21 mouse cellular contexts compared by ENCODE assay signal in the genomic region with DNA sequence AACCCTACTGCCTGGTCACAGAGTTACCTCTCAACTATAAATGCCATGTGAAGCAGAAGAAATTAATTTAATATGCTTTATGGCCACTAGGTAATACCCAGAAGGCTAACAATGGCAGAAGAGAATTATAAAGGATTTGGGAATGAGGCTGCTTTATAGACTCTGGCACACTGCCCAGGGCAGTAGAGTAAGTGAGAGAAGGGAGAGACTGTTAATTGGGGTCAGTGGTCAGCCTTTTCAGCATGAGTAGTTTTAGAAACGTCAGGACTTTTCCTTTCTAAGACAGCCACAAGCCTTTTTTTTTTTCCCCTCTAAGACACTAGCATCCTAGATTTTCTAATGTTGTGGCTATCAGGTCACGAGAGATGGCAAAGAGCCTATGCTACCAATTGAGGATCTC.
DNase-seq lines count a peak whose midpoint lies in the region; ATAC-seq and TF ChIP-seq lines count a peak whose summit lies in the region.
"Had no signal": no experiment of that assay in that cellular context is flagged by ENCODE, and none has a peak within 500 bp of the region (broad histone marks: within the 10 kb centered on the region; RNA-seq: fewer than 3 reads in every experiment).

No protein-coding gene starts in this region.

- H3K9ac ChIP-seq in forebrain, embryonic 14.5 days (ENCODE audit: low read length): no peak overlapping the region
- H3K9ac ChIP-seq in forebrain, postnatal 0 days: no peak overlapping the region
- H3K9ac ChIP-seq in midbrain, embryonic 14.5 days (replicated peaks; ENCODE audit: low read length): no peak overlapping the region
- no peak overlapping the region for H3K9ac ChIP-seq in midbrain, embryonic 13.5 days (replicated peaks)
- no peak overlapping the region for H3K9ac ChIP-seq in intestine, embryonic 15.5 days
- H3K9ac ChIP-seq: embryonic facial prominence, embryonic 12.5 days; limb, embryonic 13.5 days; liver, embryonic 13.5 days; lung, embryonic 15.5 days had no signal

- 0 out of 2 replicates have a peak, but pooled peaks cover 5% of the 10 kb centered on the region for H3K27me3 ChIP-seq in forebrain, embryonic 14.5 days (replicated peaks; ENCODE audit: control insufficient read depth, insufficient read depth, low read length)
- H3K27me3 ChIP-seq in forebrain, postnatal 0 days (ENCODE audit: insufficient read depth, low read length): no peaks in the 10 kb centered on the region
- H3K27me3 ChIP-seq in midbrain, embryonic 14.5 days (ENCODE audit: control insufficient read depth, insufficient read depth, low read length): no peaks in the 10 kb centered on the region
- H3K27me3 ChIP-seq in midbrain, embryonic 13.5 days: no peaks in the 10 kb centered on the region
- no peaks in the 10 kb centered on the region for H3K27me3 ChIP-seq in intestine, embryonic 15.5 days (replicated peaks)
- H3K27me3 ChIP-seq: embryonic facial prominence, embryonic 12.5 days; liver, embryonic 13.5 days; lung, embryonic 15.5 days; megakaryocyte, embryonic 14.5 days had no signal

- no peak overlapping the region for H3K4me2 ChIP-seq in forebrain, embryonic 14.5 days (ENCODE audit: low read length)
- H3K4me2 ChIP-seq in forebrain, postnatal 0 days (ENCODE audit: low read depth): no peak overlapping the region
- no peak overlapping the region for H3K4me2 ChIP-seq in midbrain, embryonic 14.5 days (ENCODE audit: low read length)
- H3K4me2 ChIP-seq in midbrain, embryonic 13.5 days (replicated peaks): no peak overlapping the region
- H3K4me2 ChIP-seq in intestine, embryonic 15.5 days (replicated peaks): no peak overlapping the region
- H3K4me2 ChIP-seq: embryonic facial prominence, embryonic 12.5 days; limb, embryonic 13.5 days; liver, embryonic 13.5 days; lung, embryonic 15.5 days had no signal

- no peak overlapping the region for H3K4me3 ChIP-seq in forebrain, embryonic 14.5 days (ENCODE audit: low read depth, low read length)
- no peak overlapping the region for H3K4me3 ChIP-seq in forebrain, postnatal 0 days (ENCODE audit: low read depth, low read length)
- no peak overlapping the region for H3K4me3 ChIP-seq in midbrain, embryonic 14.5 days (replicated peaks; ENCODE audit: low read depth, low read length)
- H3K4me3 ChIP-seq in midbrain, embryonic 13.5 days (replicated peaks): no peak overlapping the region
- no peak overlapping the region for H3K4me3 ChIP-seq in intestine, embryonic 15.5 days (replicated peaks)
- H3K4me3 ChIP-seq: embryonic facial prominence, embryonic 12.5 days; gastrocnemius, adult 2 months; heart, embryonic 10.5 days; layer of hippocampus, adult 2 months; limb, embryonic 13.5 days; liver, embryonic 13.5 days; lung, embryonic 15.5 days; megakaryocyte, embryonic 14.5 days had no signal

- no peak for TF ChIP-seq CTCF in forebrain, postnatal 0 days (IDR thresholded peaks at IDR 0.05; ENCODE audit: low read depth)

- H3K36me3 ChIP-seq in forebrain, embryonic 14.5 days (ENCODE audit: control insufficient read depth, insufficient read depth, low read length): no peaks in the 10 kb centered on the region
- no peaks in the 10 kb centered on the region for H3K36me3 ChIP-seq in forebrain, postnatal 0 days (ENCODE audit: insufficient read depth)
- H3K36me3 ChIP-seq in midbrain, embryonic 14.5 days (ENCODE audit: control insufficient read depth, insufficient read depth, low read length): no peaks in the 10 kb centered on the region
- H3K36me3 ChIP-seq in midbrain, embryonic 13.5 days: no peaks in the 10 kb centered on the region
- H3K36me3 ChIP-seq in intestine, embryonic 15.5 days: no peaks in the 10 kb centered on the region
- H3K36me3 ChIP-seq: embryonic facial prominence, embryonic 12.5 days; heart, embryonic 10.5 days; limb, embryonic 13.5 days; liver, embryonic 13.5 days; lung, embryonic 15.5 days had no signal

- H3K4me1 ChIP-seq in forebrain, embryonic 14.5 days (ENCODE audit: control insufficient read depth, insufficient read depth, low read length): peaks cover 3% of the 10 kb centered on the region; the same call in 1 of the 2 replicates
- no peaks in the 10 kb centered on the region for H3K4me1 ChIP-seq in forebrain, postnatal 0 days (ENCODE audit: insufficient read depth)
- 0 out of 2 replicates have a peak, but pooled peaks cover 5% of the 10 kb centered on the region for H3K4me1 ChIP-seq in midbrain, embryonic 14.5 days (ENCODE audit: control insufficient read depth, insufficient read depth, low read length)
- H3K4me1 ChIP-seq in midbrain, embryonic 13.5 days (replicated peaks): peaks cover 10% of the 10 kb centered on the region
- no peaks in the 10 kb centered on the region for H3K4me1 ChIP-seq in intestine, embryonic 15.5 days (replicated peaks)
- H3K4me1 ChIP-seq: liver, embryonic 13.5 days; megakaryocyte, embryonic 14.5 days had no signal

- no peak for ATAC-seq in forebrain, embryonic 14.5 days
- no peak for ATAC-seq in forebrain, postnatal 0 days
- ATAC-seq in midbrain, embryonic 14.5 days (ENCODE audit: low FRiP score, low TSS enrichment): no peak
- no peak for ATAC-seq in midbrain, embryonic 13.5 days
- ATAC-seq in monocyte, adult 5-6 weeks (replicated peaks; ENCODE audit: insufficient number of reproducible peaks, low FRiP score, low TSS enrichment, poor library complexity, severe bottlenecking): no peak
- ATAC-seq in intestine, embryonic 15.5 days: no peak

- no peaks in the 10 kb centered on the region for H3K9me3 ChIP-seq in forebrain, embryonic 14.5 days (replicated peaks; ENCODE audit: control insufficient read depth, low read length)
- H3K9me3 ChIP-seq in forebrain, postnatal 0 days (ENCODE audit: low read length): no peaks in the 10 kb centered on the region
- no peaks in the 10 kb centered on the region for H3K9me3 ChIP-seq in midbrain, embryonic 14.5 days (ENCODE audit: control insufficient read depth, low read length)
- H3K9me3 ChIP-seq in midbrain, embryonic 13.5 days: no peaks in the 10 kb centered on the region
- H3K9me3 ChIP-seq in intestine, embryonic 15.5 days: no peaks in the 10 kb centered on the region
- H3K9me3 ChIP-seq: embryonic facial prominence, embryonic 12.5 days; heart, embryonic 10.5 days; limb, embryonic 13.5 days; liver, embryonic 13.5 days; lung, embryonic 15.5 days; megakaryocyte, embryonic 14.5 days had no signal

- H3K27ac ChIP-seq in forebrain, embryonic 14.5 days (ENCODE audit: low read depth, low read length): no peak overlapping the region
- H3K27ac ChIP-seq in forebrain, postnatal 0 days (ENCODE audit: low read depth, low read length): no peak overlapping the region
- H3K27ac ChIP-seq in midbrain, embryonic 14.5 days (replicated peaks; ENCODE audit: low read depth, low read length): no peak overlapping the region
- H3K27ac ChIP-seq in midbrain, embryonic 13.5 days: no peak overlapping the region
- H3K27ac ChIP-seq in intestine, embryonic 15.5 days: no peak overlapping the region
- H3K27ac ChIP-seq: embryonic facial prominence, embryonic 12.5 days; gastrocnemius, adult 2 months; heart, embryonic 10.5 days; layer of hippocampus, adult 2 months; limb, embryonic 13.5 days; liver, embryonic 13.5 days; lung, embryonic 15.5 days had no signal

- DNase-seq in forebrain, embryonic 14.5 days (ENCODE audit: low spot score): peak; percentile 41
- no peak for DNase-seq in forebrain, postnatal 0 days
- DNase-seq in midbrain, embryonic 14.5 days: peak; percentile 40
- DNase-seq in kidney, postnatal 14 days: peak; percentile 63
- peak; percentile 23 for DNase-seq in retina, postnatal 7 days (ENCODE audit: low read depth, low spot score)
- DNase-seq: adrenal gland, postnatal 10 days; cerebellum, adult 2 months; cerebellum, postnatal 25 days; gastrocnemius, adult 2 months; layer of hippocampus, postnatal 36 days; liver, embryonic 13.5 days; lung, postnatal 36 days had no signal

- WGBS in forebrain, embryonic 14.5 days: 5% methylated on average over 2 of the region's 2 CpGs
- 11% methylated on average over 2 of the region's 2 CpGs for WGBS in forebrain, postnatal 0 days
- 18% methylated on average over 2 of the region's 2 CpGs for WGBS in midbrain, embryonic 14.5 days
- WGBS in midbrain, embryonic 13.5 days: 16% methylated on average over 2 of the region's 2 CpGs
- 40% methylated on average over 2 of the region's 2 CpGs for WGBS in intestine, embryonic 15.5 days
